Mouse (Mus musculus) liver, adult 2 months (tissue): Measurements from ENCODE around the gene Tcp11. TPM values are rescaled to one million over a fixed set of nuclear protein-coding genes. Genes with fewer than 3 reads are reported as not detected.

Source experiments
- DNase-seq: peaks from one replicate; pipeline ENCODE4 v3.0.0-alpha.2; 2011; ENCODE audit warnings: low read depth, low spot score; ENCODE audit errors: extremely low read depth
- H3K27ac ChIP-seq: fragments of 200-500 bp; replicated peaks from 2 replicates; pipeline ENCODE4 v1.5.1; 2012; ENCODE audit warnings: low read depth, mild to moderate bottlenecking, control low read depth, inconsistent platforms, low read length; ENCODE audit not compliant: insufficient read depth
- H3K27me3 ChIP-seq: fragments of 200-500 bp; 2 replicates; pipeline ENCODE4 v1.6.1; 2012; ENCODE audit warnings: mild to moderate bottlenecking, moderate library complexity, low read length, inconsistent platforms; ENCODE audit not compliant: control insufficient read depth, insufficient read depth
- H3K36me3 ChIP-seq: fragments of 200-500 bp; 2 replicates; pipeline ENCODE4 v1.6.1; 2012; ENCODE audit warnings: low read length, inconsistent platforms; ENCODE audit not compliant: control insufficient read depth, insufficient read depth
- H3K4me1 ChIP-seq: fragments of 200-500 bp; 2 replicates; pipeline ENCODE4 v1.6.1; 2011; ENCODE audit warnings: low read length; ENCODE audit not compliant: control insufficient read depth, insufficient read depth
- H3K4me3 ChIP-seq: fragments of 200-500 bp; 2 replicates; pipeline ENCODE4 v1.5.1; 2011; ENCODE audit warnings: low read depth, mild to moderate bottlenecking, control low read depth, low read length, moderate library complexity; ENCODE audit not compliant: insufficient read depth
- H3K79me2 ChIP-seq: fragments of 200-500 bp; 2 replicates; pipeline ENCODE4 v1.6.1; 2012; ENCODE audit warnings: inconsistent platforms, mild to moderate bottlenecking, low read length, moderate library complexity; ENCODE audit not compliant: control insufficient read depth, insufficient read depth
- H3K9ac ChIP-seq: fragments of 200-500 bp; 2 replicates; pipeline ENCODE4 v1.6.1; 2012; ENCODE audit warnings: low read depth, mild to moderate bottlenecking, control low read depth, inconsistent platforms, low read length
- CTCF ChIP-seq: fragments of 200-500 bp; IDR thresholded peaks from 2 replicates; pipeline ENCODE4 v1.5.1; 2011; ENCODE audit warnings: low read depth, low read length, control low read depth
- POLR2A ChIP-seq: fragments of 200-500 bp; IDR thresholded peaks from 2 replicates; pipeline ENCODE4 v1.6.1; 2011; ENCODE audit warnings: low read length, control low read depth; ENCODE audit not compliant: insufficient read depth; ENCODE audit errors: extremely low read depth
- WGBS: fragments of 180-500 bp; shearing (Covaris S2); methylation state at CpG from one replicate; pipeline ENCODE4 v1.1.7; 2018; 5-methylcytosine and 5-hydroxymethylcytosine counted together
- polyA plus RNA-seq: library from polyadenylated mRNA; depleted of rRNA; stranded (reverse); fragments of >200 nt; gene quantifications from 2 replicates; pipeline ENCODE4 v1.2.3, GENCODE M21; 2012
- total RNA-seq: library from RNA; depleted of rRNA; stranded (reverse); fragments of >200 nt; gene quantifications from 2 replicates; pipeline ENCODE4 v1.2.3, GENCODE M21; 2014

Tcp11 gene
- total and polyA plus RNA-seq, 2 experiments, result not detected

DNA sequence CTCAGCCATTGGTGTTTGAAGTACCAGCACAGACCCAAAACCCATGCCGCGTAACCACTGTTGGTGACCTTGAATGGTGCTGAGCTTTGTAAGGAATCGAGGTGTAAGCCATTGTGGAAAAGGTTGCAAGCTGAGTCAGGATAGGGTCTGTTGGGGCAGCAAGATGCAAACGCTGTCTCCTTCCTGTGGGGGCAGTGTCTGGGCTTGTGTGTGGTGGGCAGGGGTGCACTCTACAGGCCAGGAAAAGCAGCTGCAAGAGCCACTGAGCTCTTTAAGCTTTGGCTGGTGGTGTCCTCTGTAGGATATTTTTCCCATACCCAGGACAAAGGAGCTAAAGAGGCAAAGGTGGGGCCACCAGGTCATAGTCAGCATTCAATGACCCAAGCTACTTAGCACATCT, 32.0 kb downstream of the Tcp11 start:
- TF ChIP-seq CTCF, result peak; percentile 79
- no peak for TF ChIP-seq POLR2A
- Histone ChIP-seq H3K36me3 (0 out of 2 replicates have a peak, but pooled peaks cover 2% of the 10 kb centered on the region), H3K27me3 (no peaks in the 10 kb centered on the region), H3K79me2 (no peaks in the 10 kb centered on the region), H3K4me3 (no peak overlapping the region), H3K4me1 (peaks cover 5% of the 10 kb centered on the region), H3K27ac (no peak overlapping the region), H3K9ac (no peak overlapping the region)
- DNase-seq, result no peak
- 62% methylated on average over 4 of the region's 4 CpGs for WGBS

DNA sequence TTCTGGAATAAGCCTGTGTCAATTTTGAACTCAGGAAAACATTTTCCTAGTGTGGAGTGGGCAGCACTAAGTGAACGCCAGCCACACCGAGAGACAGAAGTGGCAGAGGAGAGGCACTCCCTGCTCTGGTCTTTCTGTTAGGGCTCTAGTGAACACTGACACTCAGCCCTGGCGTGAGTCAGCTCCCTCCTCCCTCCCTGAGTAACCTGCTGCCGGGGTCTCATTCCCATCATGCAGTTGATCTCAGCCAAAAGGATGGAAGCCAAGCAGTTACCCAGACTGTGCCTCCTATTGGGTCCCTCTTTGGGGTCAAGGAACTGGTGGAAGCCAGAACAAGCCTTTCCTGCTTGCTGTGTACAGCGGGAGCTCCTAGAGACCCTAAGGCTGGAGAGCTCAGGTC, 32.9 kb downstream of the Tcp11 start:
- H3K79me2 ChIP-seq, result no peaks in the 10 kb centered on the region

DNA sequence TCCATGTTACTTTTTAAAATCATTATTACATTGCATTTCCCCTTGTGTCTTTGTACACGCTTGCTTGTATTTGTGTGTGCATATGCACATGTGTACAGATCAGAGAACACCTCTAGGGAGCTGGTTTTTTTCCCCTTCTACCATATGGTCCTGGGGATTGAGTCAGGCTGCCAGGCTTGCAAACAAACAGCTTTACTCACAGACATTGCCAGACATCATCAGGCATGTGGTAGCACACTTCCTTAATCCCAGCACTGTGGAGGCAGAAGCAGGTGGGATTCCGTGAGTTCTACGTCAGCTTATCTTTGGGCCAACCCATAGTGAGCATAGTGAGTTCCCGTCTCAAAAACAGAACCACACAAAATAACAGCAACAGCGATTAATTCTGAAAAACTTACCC, 33.4 kb downstream of the Tcp11 start:
- Histone ChIP-seq H3K4me1 (peaks cover 5% of the 10 kb centered on the region), H3K79me2 (no peaks in the 10 kb centered on the region), H3K27me3 (no peaks in the 10 kb centered on the region), H3K36me3 (peaks cover 5% of the 10 kb centered on the region; the same call in 1 of the 2 replicates), H3K27ac (no peak overlapping the region), H3K4me3 (no peak overlapping the region), H3K9ac (no peak overlapping the region)
- WGBS, result 96% methylated on average over 5 of the region's 5 CpGs
- no peak for DNase-seq
- TF ChIP-seq POLR2A (no peak), CTCF (no peak)

More for the DNA sequence above, 32.9 kb downstream of the Tcp11 start:
- Histone ChIP-seq H3K27ac (no peak overlapping the region), H3K27me3 (no peaks in the 10 kb centered on the region), H3K4me3 (no peak overlapping the region), H3K9ac (no peak overlapping the region), H3K36me3 (peaks cover 5% of the 10 kb centered on the region; the same call in 1 of the 2 replicates), H3K4me1 (peaks cover 5% of the 10 kb centered on the region)
- no peak for DNase-seq
- 92% methylated on average over 5 of the region's 5 CpGs for WGBS
- TF ChIP-seq POLR2A (no peak), CTCF (no peak)

- Histone ChIP-seq H3K9ac (no peak overlapping the region), H3K36me3 (peaks cover 5% of the 10 kb centered on the region; the same call in 1 of the 2 replicates), H3K27ac (no peak overlapping the region), H3K27me3 (no peaks in the 10 kb centered on the region), H3K4me3 (no peak overlapping the region), H3K4me1 (no peaks in the 10 kb centered on the region), H3K79me2 (no peaks in the 10 kb centered on the region)
- no peak for DNase-seq
- WGBS, result 87% methylated on average over 23 of the region's 23 CpGs
- TF ChIP-seq CTCF (no peak), POLR2A (no peak)
Observed at GRCm38 (mm10) chr17:28042299-28042771, 38.1 kb downstream of the Tcp11 start.

GRCm38 (mm10) chr17:28041298-28041697, 39.1 kb downstream of the Tcp11 start:
- TF ChIP-seq POLR2A (no peak), CTCF (no peak)
- no peak overlapping the region for H3K9ac ChIP-seq
- no peak for DNase-seq
- no peaks in the 10 kb centered on the region for H3K79me2 ChIP-seq
- H3K36me3 ChIP-seq, result peaks cover 5% of the 10 kb centered on the region; the same call in 1 of the 2 replicates
- no peak overlapping the region for H3K4me3 ChIP-seq
- no peaks in the 10 kb centered on the region for H3K4me1 ChIP-seq
- WGBS, result 95% methylated on average over 13 of the region's 13 CpGs
- no peak overlapping the region for H3K27ac ChIP-seq
- H3K27me3 ChIP-seq, result no peaks in the 10 kb centered on the region

DNA sequence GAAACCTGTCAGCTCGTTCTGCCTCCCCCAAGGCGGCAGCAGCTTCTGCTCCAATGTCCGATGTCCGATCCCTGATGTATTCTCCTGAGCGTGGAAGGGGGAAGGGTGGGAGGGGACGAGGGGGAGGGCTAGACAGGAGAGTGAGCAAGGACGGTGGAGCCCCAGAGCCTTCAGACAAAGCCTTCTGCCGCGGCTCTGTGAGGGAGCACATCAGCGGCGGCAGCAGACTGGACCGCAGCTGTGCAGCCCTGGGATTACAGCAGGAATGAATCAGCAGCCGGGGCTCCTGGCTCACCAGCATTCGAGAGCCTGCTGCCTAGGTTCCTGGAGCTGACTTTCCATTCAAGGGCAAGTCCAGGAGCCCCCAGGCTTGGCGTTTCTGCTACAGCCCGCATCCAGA, 39.8 kb downstream of the Tcp11 start:
- H3K4me1 ChIP-seq, result no peaks in the 10 kb centered on the region
- DNase-seq, result no peak
- 87% methylated on average over 16 of the region's 16 CpGs for WGBS
- TF ChIP-seq CTCF (no peak), POLR2A (no peak)
- H3K27ac ChIP-seq, result no peak overlapping the region
- H3K9ac ChIP-seq, result no peak overlapping the region
- peaks cover 5% of the 10 kb centered on the region; the same call in 1 of the 2 replicates for H3K36me3 ChIP-seq
- H3K79me2 ChIP-seq, result no peaks in the 10 kb centered on the region
- no peak overlapping the region for H3K4me3 ChIP-seq
- H3K27me3 ChIP-seq, result no peaks in the 10 kb centered on the region
